Mouse (Mus musculus): ENCODE data around the gene Slc37a3. TPM values are rescaled to one million over a fixed set of nuclear protein-coding genes. Genes with fewer than 3 reads are reported as not detected.

Slc37a3 gene
- total and polyA plus RNA-seq, 3 experiments, result 9.2 to 19.3 (median 18.8) TPM

DNA sequence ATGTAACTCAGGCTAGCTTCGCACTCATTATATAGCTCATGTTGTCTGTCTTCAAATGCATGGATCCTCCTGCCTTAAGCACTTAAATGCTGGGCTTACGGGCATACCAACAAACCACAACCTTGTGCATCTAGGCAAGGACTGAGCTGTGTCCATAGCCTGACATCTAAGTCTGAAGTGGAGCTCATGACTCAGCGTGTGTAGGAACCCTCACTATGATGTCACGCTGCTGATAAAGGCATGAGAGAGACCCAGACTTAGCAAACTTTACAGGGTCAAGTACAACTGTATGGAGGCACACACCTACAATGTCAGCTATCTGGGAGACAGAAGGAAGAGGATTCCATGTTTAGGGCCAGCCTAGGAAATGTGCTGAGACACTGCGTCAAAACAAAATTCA is 29.0 kb upstream of the Slc37a3 start:
- H3K36me3 ChIP-seq (ENCODE audit: control insufficient read depth, insufficient read depth, low read length), result no peaks in the 10 kb centered on the region; the same call in 1 of the 2 replicates
- H3K27me3 ChIP-seq (ENCODE audit: control insufficient read depth, insufficient read depth, low read length), result no peaks in the 10 kb centered on the region
- no peak overlapping the region for H3K9ac ChIP-seq (ENCODE audit: low read depth, low read length)
- no peaks in the 10 kb centered on the region for H3K4me1 ChIP-seq (ENCODE audit: control insufficient read depth, insufficient read depth, low read length)
- H3K79me2 ChIP-seq (replicated peaks; ENCODE audit: control insufficient read depth, insufficient read depth, low read length), result no peaks in the 10 kb centered on the region
- H3K4me3 ChIP-seq, result no peak overlapping the region
- WGBS, result 87% methylated on average over 5 of the region's 5 CpGs
- intact Hi-C loops (cut with DNase I), result no loop called here
- DNase-seq, result no peak
- no peak overlapping the region for H3K27ac ChIP-seq
- TF ChIP-seq EP300 (IDR thresholded peaks at IDR 0.05; ENCODE audit: insufficient read depth, low read depth, low read length) (no peak), CTCF (IDR thresholded peaks at IDR 0.05) (no peak), POLR2A (IDR thresholded peaks at IDR 0.05; ENCODE audit: insufficient read depth, low read depth, low read length) (no peak)

GRCm38 (mm10) chr6:39403136-39403535 is 25.7 kb upstream of the Slc37a3 start:
- no peak overlapping the region for H3K9ac ChIP-seq (ENCODE audit: low read depth, low read length)
- H3K79me2 ChIP-seq (replicated peaks; ENCODE audit: control insufficient read depth, insufficient read depth, low read length), result no peaks in the 10 kb centered on the region
- no peak overlapping the region for H3K27ac ChIP-seq
- DNase-seq, result no peak
- 74% methylated on average over 2 of the region's 2 CpGs for WGBS
- no peaks in the 10 kb centered on the region for H3K27me3 ChIP-seq (ENCODE audit: control insufficient read depth, insufficient read depth, low read length)
- TF ChIP-seq POLR2A (IDR thresholded peaks at IDR 0.05; ENCODE audit: insufficient read depth, low read depth, low read length) (no peak), CTCF (IDR thresholded peaks at IDR 0.05) (no peak)
- no peak overlapping the region for H3K4me3 ChIP-seq
- H3K36me3 ChIP-seq (ENCODE audit: control insufficient read depth, insufficient read depth, low read length), result no peaks in the 10 kb centered on the region
- H3K4me1 ChIP-seq (ENCODE audit: control insufficient read depth, insufficient read depth, low read length), result no peaks in the 10 kb centered on the region
- intact Hi-C loops (cut with DNase I), result no loop called here

DNA sequence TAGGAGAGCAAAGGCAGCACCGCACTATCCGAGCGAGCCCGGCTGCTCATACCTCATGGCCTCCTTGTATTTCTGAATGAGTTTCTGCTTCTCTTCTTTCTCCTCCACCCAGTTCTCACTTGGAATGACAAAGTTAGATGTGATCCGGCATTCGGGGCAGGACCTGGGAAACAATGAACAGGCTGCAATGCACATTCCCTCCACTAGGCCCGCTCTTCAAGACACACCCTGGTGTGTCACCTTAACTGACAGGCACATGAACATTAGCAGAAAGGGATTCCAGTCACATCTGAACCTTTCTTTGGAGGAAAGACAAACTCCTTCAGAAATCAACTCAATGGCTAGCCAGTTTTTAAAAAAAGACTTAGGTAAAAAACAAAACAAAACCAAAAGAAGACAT is 22.9 kb upstream of the Slc37a3 start:
- Histone ChIP-seq H3K4me1 (ENCODE audit: control insufficient read depth, insufficient read depth, low read length) (no peaks in the 10 kb centered on the region), H3K79me2 (replicated peaks; ENCODE audit: control insufficient read depth, insufficient read depth, low read length) (no peaks in the 10 kb centered on the region), H3K36me3 (ENCODE audit: control insufficient read depth, insufficient read depth, low read length) (no peaks in the 10 kb centered on the region), H3K4me3 (no peak overlapping the region), H3K27me3 (ENCODE audit: control insufficient read depth, insufficient read depth, low read length) (no peaks in the 10 kb centered on the region), H3K27ac (no peak overlapping the region), H3K9ac (ENCODE audit: low read depth, low read length) (no peak overlapping the region)
- peak in 1 of 2 experiments; percentile 35 for DNase-seq
- intact Hi-C loops (cut with DNase I), result no loop called here
- peak; percentile 83 for TF ChIP-seq CTCF (IDR thresholded peaks at IDR 0.05)
- no peak for TF ChIP-seq EP300 (IDR thresholded peaks at IDR 0.05; ENCODE audit: insufficient read depth, low read depth, low read length)
- no peak for TF ChIP-seq POLR2A (IDR thresholded peaks at IDR 0.05; ENCODE audit: insufficient read depth, low read depth, low read length)
- 65% methylated on average over 7 of the region's 7 CpGs for WGBS

DNA sequence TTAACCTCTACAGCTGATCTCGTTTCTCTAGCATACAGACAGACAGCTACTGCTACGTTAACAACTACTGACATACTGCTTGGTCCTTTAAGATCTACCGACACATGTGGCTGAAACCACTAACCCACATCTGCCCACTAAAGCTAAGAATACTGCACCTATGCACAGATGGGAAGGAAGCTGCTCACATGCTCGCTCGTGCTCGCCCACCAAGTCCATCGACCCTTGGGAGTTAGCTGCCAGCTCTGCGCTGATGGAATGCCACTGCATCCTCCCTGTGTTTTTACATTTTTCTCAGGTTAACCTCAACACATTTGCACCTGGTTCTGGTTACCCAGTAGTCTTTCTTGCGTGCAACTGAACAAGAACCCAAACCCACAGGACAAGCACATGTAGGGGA is 20.9 kb upstream of the Slc37a3 start:
- no peaks in the 10 kb centered on the region for H3K36me3 ChIP-seq (ENCODE audit: control insufficient read depth, insufficient read depth, low read length)
- H3K27ac ChIP-seq, result no peak overlapping the region
- intact Hi-C loops (cut with DNase I), result no loop called here
- 91% methylated on average over 9 of the region's 9 CpGs for WGBS
- DNase-seq, result no peak
- H3K79me2 ChIP-seq (replicated peaks; ENCODE audit: control insufficient read depth, insufficient read depth, low read length), result no peaks in the 10 kb centered on the region
- no peaks in the 10 kb centered on the region for H3K4me1 ChIP-seq (ENCODE audit: control insufficient read depth, insufficient read depth, low read length)
- no peak overlapping the region for H3K4me3 ChIP-seq
- no peaks in the 10 kb centered on the region for H3K27me3 ChIP-seq (ENCODE audit: control insufficient read depth, insufficient read depth, low read length)
- no peak for TF ChIP-seq EP300 (IDR thresholded peaks at IDR 0.05; ENCODE audit: insufficient read depth, low read depth, low read length)
- no peak for TF ChIP-seq CTCF (IDR thresholded peaks at IDR 0.05)
- no peak for TF ChIP-seq POLR2A (IDR thresholded peaks at IDR 0.05; ENCODE audit: insufficient read depth, low read depth, low read length)
- H3K9ac ChIP-seq (ENCODE audit: low read depth, low read length), result no peak overlapping the region

DNA sequence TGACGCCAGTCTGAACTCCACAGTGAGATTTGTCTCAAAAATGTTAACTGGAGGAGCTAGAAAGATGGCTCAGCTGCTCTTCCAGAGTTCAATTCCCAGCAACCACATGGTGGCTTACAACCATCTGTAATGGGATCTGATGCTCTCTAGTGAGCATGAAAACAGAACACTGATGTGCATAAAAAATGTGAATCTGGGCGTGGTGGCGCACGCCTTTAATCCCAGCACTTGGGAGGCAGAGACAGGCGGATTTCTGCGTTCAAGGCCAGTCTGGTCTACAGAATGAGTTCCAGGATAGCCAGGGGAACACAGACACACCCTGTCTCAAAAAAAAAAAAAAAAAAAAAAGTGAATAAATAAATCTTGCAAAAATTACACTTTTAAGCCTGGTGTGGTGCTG is 19.6 kb upstream of the Slc37a3 start:
- Histone ChIP-seq H3K4me1 (ENCODE audit: control insufficient read depth, insufficient read depth, low read length) (no peaks in the 10 kb centered on the region), H3K27me3 (ENCODE audit: control insufficient read depth, insufficient read depth, low read length) (no peaks in the 10 kb centered on the region), H3K27ac (no peak overlapping the region), H3K36me3 (ENCODE audit: control insufficient read depth, insufficient read depth, low read length) (no peaks in the 10 kb centered on the region), H3K79me2 (replicated peaks; ENCODE audit: control insufficient read depth, insufficient read depth, low read length) (no peaks in the 10 kb centered on the region), H3K4me3 (no peak overlapping the region), H3K9ac (ENCODE audit: low read depth, low read length) (no peak overlapping the region)
- WGBS, result 94% methylated on average over 6 of the region's 6 CpGs
- intact Hi-C loops (cut with DNase I), result no loop called here
- no peak for DNase-seq
- TF ChIP-seq CTCF (IDR thresholded peaks at IDR 0.05) (no peak), EP300 (IDR thresholded peaks at IDR 0.05; ENCODE audit: insufficient read depth, low read depth, low read length) (no peak), POLR2A (IDR thresholded peaks at IDR 0.05; ENCODE audit: insufficient read depth, low read depth, low read length) (no peak)

GRCm38 (mm10) chr6:39395916-39396315 is 18.4 kb upstream of the Slc37a3 start:
- H3K27ac ChIP-seq, result no peak overlapping the region
- no peaks in the 10 kb centered on the region for H3K79me2 ChIP-seq (replicated peaks; ENCODE audit: control insufficient read depth, insufficient read depth, low read length)
- no peaks in the 10 kb centered on the region for H3K4me1 ChIP-seq (ENCODE audit: control insufficient read depth, insufficient read depth, low read length)
- TF ChIP-seq EP300 (IDR thresholded peaks at IDR 0.05; ENCODE audit: insufficient read depth, low read depth, low read length), result no peak
- TF ChIP-seq CTCF (IDR thresholded peaks at IDR 0.05), result no peak
- H3K9ac ChIP-seq (ENCODE audit: low read depth, low read length), result no peak overlapping the region
- DNase-seq, result no peak
- 66% methylated on average over 4 of the region's 4 CpGs for WGBS
- no peaks in the 10 kb centered on the region for H3K27me3 ChIP-seq (ENCODE audit: control insufficient read depth, insufficient read depth, low read length)
- no peaks in the 10 kb centered on the region for H3K36me3 ChIP-seq (ENCODE audit: control insufficient read depth, insufficient read depth, low read length)
- intact Hi-C loops (cut with DNase I), result no loop called here
- H3K4me3 ChIP-seq, result no peak overlapping the region

Data from heart, adult 2 months (tissue).